Mouse (Mus musculus): ENCODE measurements around the gene Lfng. TPM values are rescaled to one million over a fixed set of nuclear protein-coding genes. Genes with fewer than 3 reads are reported as not detected.

Gene Lfng
- polyA plus RNA-seq, 1 experiment from 2014 or later, result 16.7 TPM

GRCm38 (mm10) chr5:140636316-140637057, 29.4 kb downstream of the Lfng start:
- Histone ChIP-seq H3K4me3 (replicated peaks) (no peak overlapping the region), H3K4me2 (no peak overlapping the region), H3K9me3 (replicated peaks) (no peaks in the 10 kb centered on the region), H3K27ac (replicated peaks) (no peak overlapping the region), H3K9ac (replicated peaks) (no peak overlapping the region), H3K36me3 (peaks cover 56% of the 10 kb centered on the region), H3K4me1 (peaks cover 41% of the 10 kb centered on the region), H3K27me3 (replicated peaks) (no peaks in the 10 kb centered on the region)
- ATAC-seq (ENCODE audit: low FRiP score), result no peak
- WGBS, result 84% methylated on average over 7 of the region's 7 CpGs

GRCm38 (mm10) chr5:140637058-140637410, 29.9 kb downstream of the Lfng start:
- Histone ChIP-seq H3K4me3 (replicated peaks) (no peak overlapping the region), H3K4me1 (peaks cover 47% of the 10 kb centered on the region), H3K4me2 (no peak overlapping the region), H3K9ac (replicated peaks) (no peak overlapping the region), H3K27me3 (replicated peaks) (no peaks in the 10 kb centered on the region), H3K36me3 (peaks cover 50% of the 10 kb centered on the region), H3K9me3 (replicated peaks) (no peaks in the 10 kb centered on the region), H3K27ac (replicated peaks) (peak overlapping the region; percentile 2; the same call in 1 of the 2 replicates)
- WGBS, result 41% methylated on average over 6 of the region's 6 CpGs
- no peak for ATAC-seq (ENCODE audit: low FRiP score)

- no peaks in the 10 kb centered on the region for H3K9me3 ChIP-seq (replicated peaks)
- H3K4me1 ChIP-seq, result peaks cover 56% of the 10 kb centered on the region
- H3K27ac ChIP-seq (replicated peaks), result 0 out of 2 replicates have a peak overlapping the region, but pooled peaks have one; percentile 2
- ATAC-seq (ENCODE audit: low FRiP score), result no peak
- no peak overlapping the region for H3K4me2 ChIP-seq
- no peak overlapping the region for H3K9ac ChIP-seq (replicated peaks)
- H3K4me3 ChIP-seq (replicated peaks), result no peak overlapping the region
- H3K27me3 ChIP-seq (replicated peaks), result no peaks in the 10 kb centered on the region
- 91% methylated on average over 3 of the region's 3 CpGs for WGBS
- peaks cover 41% of the 10 kb centered on the region for H3K36me3 ChIP-seq
These were observed 30.9 kb downstream of the Lfng start for GRCm38 (mm10) chr5:140637989-140638388.

- Histone ChIP-seq H3K27me3 (replicated peaks) (no peaks in the 10 kb centered on the region), H3K36me3 (peaks cover 36% of the 10 kb centered on the region), H3K4me3 (replicated peaks) (no peak overlapping the region), H3K4me2 (no peak overlapping the region), H3K9me3 (replicated peaks) (no peaks in the 10 kb centered on the region), H3K27ac (replicated peaks) (no peak overlapping the region), H3K4me1 (peaks cover 61% of the 10 kb centered on the region), H3K9ac (replicated peaks) (no peak overlapping the region)
- 91% methylated on average over 6 of the region's 6 CpGs for WGBS
- no peak for ATAC-seq (ENCODE audit: low FRiP score)
These were observed 31.4 kb downstream of the Lfng start for GRCm38 (mm10) chr5:140638484-140638883.

GRCm38 (mm10) chr5:140639312-140639711, 32.2 kb downstream of the Lfng start:
- H3K36me3 ChIP-seq, result peaks cover 35% of the 10 kb centered on the region
- H3K27ac ChIP-seq (replicated peaks), result no peak overlapping the region
- no peak overlapping the region for H3K4me2 ChIP-seq
- H3K4me1 ChIP-seq, result peaks cover 69% of the 10 kb centered on the region
- 88% methylated on average over 4 of the region's 4 CpGs for WGBS
- H3K4me3 ChIP-seq (replicated peaks), result no peak overlapping the region
- no peaks in the 10 kb centered on the region for H3K9me3 ChIP-seq (replicated peaks)
- no peaks in the 10 kb centered on the region for H3K27me3 ChIP-seq (replicated peaks)
- ATAC-seq (ENCODE audit: low FRiP score), result no peak
- H3K9ac ChIP-seq (replicated peaks), result no peak overlapping the region

- peaks cover 75% of the 10 kb centered on the region for H3K4me1 ChIP-seq
- H3K9me3 ChIP-seq (replicated peaks), result no peaks in the 10 kb centered on the region
- H3K27me3 ChIP-seq (replicated peaks), result no peaks in the 10 kb centered on the region
- no peak overlapping the region for H3K9ac ChIP-seq (replicated peaks)
- H3K36me3 ChIP-seq, result peaks cover 32% of the 10 kb centered on the region
- no peak overlapping the region for H3K27ac ChIP-seq (replicated peaks)
- no peak overlapping the region for H3K4me3 ChIP-seq (replicated peaks)
- 70% methylated on average over 14 of the region's 14 CpGs for WGBS
- no peak overlapping the region for H3K4me2 ChIP-seq
- no peak for ATAC-seq (ENCODE audit: low FRiP score)
These were observed 32.8 kb downstream of the Lfng start for GRCm38 (mm10) chr5:140639871-140640270.

GRCm38 (mm10) chr5:140640812-140641211, 33.7 kb downstream of the Lfng start:
- no peak overlapping the region for H3K4me2 ChIP-seq

GRCm38 (mm10) chr5:140641254-140641928, 34.3 kb downstream of the Lfng start:
- Histone ChIP-seq H3K9me3 (replicated peaks) (no peaks in the 10 kb centered on the region), H3K9ac (replicated peaks) (no peak overlapping the region), H3K4me2 (peak overlapping the region; percentile 9; the same call in 1 of the 2 replicates), H3K4me3 (replicated peaks) (no peak overlapping the region), H3K27ac (replicated peaks) (peak overlapping the region; percentile 42), H3K36me3 (peaks cover 19% of the 10 kb centered on the region), H3K27me3 (replicated peaks) (no peaks in the 10 kb centered on the region), H3K4me1 (peaks cover 90% of the 10 kb centered on the region)
- 64% methylated on average over 10 of the region's 10 CpGs for WGBS
- 0 out of 2 replicates have a peak, but pooled peaks have one; percentile 14 for ATAC-seq (ENCODE audit: low FRiP score)

More at GRCm38 (mm10) chr5:140640812-140641211, 33.7 kb downstream of the Lfng start:
- Histone ChIP-seq H3K27me3 (replicated peaks) (no peaks in the 10 kb centered on the region), H3K9me3 (replicated peaks) (no peaks in the 10 kb centered on the region), H3K4me3 (replicated peaks) (no peak overlapping the region), H3K9ac (replicated peaks) (no peak overlapping the region), H3K4me1 (peaks cover 84% of the 10 kb centered on the region), H3K27ac (replicated peaks) (peak overlapping the region; percentile 42), H3K36me3 (peaks cover 22% of the 10 kb centered on the region)
- 49% methylated on average over 2 of the region's 2 CpGs for WGBS
- ATAC-seq (ENCODE audit: low FRiP score), result no peak

- H3K9me3 ChIP-seq (replicated peaks), result no peaks in the 10 kb centered on the region
- 77% methylated on average over 3 of the region's 3 CpGs for WGBS
- ATAC-seq (ENCODE audit: low FRiP score), result no peak
- peaks cover 93% of the 10 kb centered on the region for H3K4me1 ChIP-seq
- H3K27ac ChIP-seq (replicated peaks), result peak overlapping the region; percentile 42; the same call in 1 of the 2 replicates
- H3K4me2 ChIP-seq, result no peak overlapping the region
- no peak overlapping the region for H3K4me3 ChIP-seq (replicated peaks)
- H3K9ac ChIP-seq (replicated peaks), result no peak overlapping the region
- no peaks in the 10 kb centered on the region for H3K27me3 ChIP-seq (replicated peaks)
- peaks cover 16% of the 10 kb centered on the region for H3K36me3 ChIP-seq
These were observed 35.0 kb downstream of the Lfng start for GRCm38 (mm10) chr5:140642076-140642475.

GRCm38 (mm10) chr5:140644263-140644662, 37.1 kb downstream of the Lfng start:
- Histone ChIP-seq H3K4me3 (replicated peaks) (no peak overlapping the region), H3K4me2 (peak overlapping the region; percentile 97; the same call in 1 of the 2 replicates), H3K27ac (replicated peaks) (no peak overlapping the region), H3K4me1 (peaks cover 86% of the 10 kb centered on the region), H3K36me3 (peaks cover 8% of the 10 kb centered on the region; the same call in 1 of the 2 replicates), H3K9me3 (replicated peaks) (no peaks in the 10 kb centered on the region), H3K27me3 (replicated peaks) (no peaks in the 10 kb centered on the region), H3K9ac (replicated peaks) (no peak overlapping the region)
- 84% methylated on average over 6 of the region's 6 CpGs for WGBS
- no peak for ATAC-seq (ENCODE audit: low FRiP score)

GRCm38 (mm10) chr5:140644702-140645201, 37.6 kb downstream of the Lfng start:
- Histone ChIP-seq H3K9me3 (replicated peaks) (no peaks in the 10 kb centered on the region), H3K4me3 (replicated peaks) (0 out of 2 replicates have a peak overlapping the region, but pooled peaks have one; percentile 12), H3K4me2 (peak overlapping the region; percentile 97), H3K27ac (replicated peaks) (peak overlapping the region; percentile 33; the same call in 1 of the 2 replicates), H3K4me1 (peaks cover 86% of the 10 kb centered on the region), H3K27me3 (replicated peaks) (no peaks in the 10 kb centered on the region), H3K36me3 (peaks cover 8% of the 10 kb centered on the region; the same call in 1 of the 2 replicates), H3K9ac (replicated peaks) (peak overlapping the region; percentile 100; the same call in 1 of the 2 replicates)
- ATAC-seq (ENCODE audit: low FRiP score), result no peak
- 58% methylated on average over 15 of the region's 15 CpGs for WGBS

Measured in neural tube, embryonic 15.5 days (tissue).